Mouse (Mus musculus) heart, adult 8-10 months (tissue): ENCODE measurements around the gene Arhgap15. TPM values are rescaled to one million over a fixed set of nuclear protein-coding genes. Genes with fewer than 3 reads are reported as not detected.

ENCODE experiments used
- DNase-seq: peaks from one replicate; pipeline ENCODE4 v3.0.0; 2022; ENCODE audit warnings: low spot score
- total RNA-seq, 4 experiments: library from RNA; stranded (reverse); gene quantifications; 2 replicates each; pipeline ENCODE4 v1.2.4; 2022

Gene Arhgap15
- total RNA-seq, 4 experiments from 2014 or later: 0.41 to 1.1 (median 0.89) TPM

DNA sequence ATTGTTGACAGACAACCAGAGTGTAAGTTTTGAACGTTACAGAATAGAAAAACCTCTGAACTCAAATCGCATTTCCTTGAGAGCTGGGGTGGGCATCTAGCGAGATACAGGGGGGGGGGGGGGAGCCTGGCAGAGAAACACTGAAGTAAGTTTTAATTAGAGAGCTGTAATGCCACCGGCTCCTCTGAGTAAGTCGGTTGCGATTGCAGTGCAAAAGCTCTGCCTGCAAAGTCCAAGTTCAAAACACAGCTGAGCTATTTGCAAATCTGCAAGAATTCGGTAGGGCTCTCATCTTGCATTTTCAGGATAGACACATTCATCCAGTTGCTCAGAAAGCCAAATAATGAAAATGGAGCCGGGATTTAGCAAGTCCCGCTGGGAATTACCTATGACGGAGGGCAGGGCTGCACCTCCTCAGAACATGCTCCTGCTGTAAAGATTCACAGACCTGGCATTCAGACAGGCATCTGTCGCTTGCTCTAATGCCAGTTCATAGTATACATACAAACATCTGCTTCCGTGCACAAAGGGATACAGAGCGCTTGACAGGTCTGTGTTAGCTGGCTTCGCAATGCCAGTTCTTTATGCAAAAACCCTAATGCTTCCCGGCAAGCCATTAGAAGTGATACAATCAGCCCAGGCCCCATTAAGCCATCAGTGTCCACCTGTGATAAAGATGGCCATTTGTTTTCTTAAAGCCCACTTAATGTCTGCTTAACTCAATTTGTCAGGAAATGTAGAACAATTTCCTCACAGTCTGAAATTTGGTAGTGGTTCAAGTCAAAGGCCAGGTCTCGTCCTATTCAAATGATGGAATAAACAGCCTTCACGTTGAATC is 556.6 kb downstream of the Arhgap15 start:
- no peak for DNase-seq

DNA sequence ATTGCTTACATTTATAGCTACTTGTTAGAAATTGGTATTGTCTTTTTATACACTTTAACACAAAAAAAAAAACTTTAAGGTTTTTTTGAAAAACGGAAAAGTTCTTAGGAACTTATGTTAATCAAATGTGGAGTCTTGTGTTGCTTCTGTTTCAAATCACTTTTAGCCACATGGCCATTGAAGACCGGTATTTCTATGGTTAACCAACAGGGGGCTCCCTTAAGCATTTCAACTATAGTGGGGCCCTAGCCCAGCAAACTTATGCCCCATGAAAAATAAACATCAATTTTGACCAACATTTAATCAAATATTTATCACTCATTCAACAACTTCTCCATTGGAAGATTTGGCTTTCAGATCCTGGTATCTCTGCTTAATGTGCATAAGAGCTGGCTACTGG is 557.5 kb downstream of the Arhgap15 start:
- DNase-seq: peak; percentile 3

DNA sequence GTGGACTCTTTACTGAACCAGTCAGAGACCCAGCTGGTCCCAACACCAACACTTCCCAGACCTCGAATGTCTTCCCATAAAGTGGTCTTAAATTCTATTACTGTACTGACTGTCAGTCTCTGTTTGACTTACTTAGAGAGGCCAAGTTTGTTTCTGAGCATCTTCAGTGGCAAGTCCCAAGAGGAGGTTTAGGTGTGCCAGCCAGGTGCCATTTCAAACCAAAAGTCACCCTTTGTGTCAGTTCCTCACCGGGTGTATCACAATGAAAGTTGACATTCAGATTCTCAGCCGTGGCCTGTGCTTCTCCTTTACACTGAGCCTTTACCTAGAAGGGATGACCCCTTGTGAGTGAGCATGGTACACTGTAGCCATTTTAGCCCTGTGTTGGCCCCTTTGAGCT is 560.5 kb downstream of the Arhgap15 start:
- no peak for DNase-seq

DNA sequence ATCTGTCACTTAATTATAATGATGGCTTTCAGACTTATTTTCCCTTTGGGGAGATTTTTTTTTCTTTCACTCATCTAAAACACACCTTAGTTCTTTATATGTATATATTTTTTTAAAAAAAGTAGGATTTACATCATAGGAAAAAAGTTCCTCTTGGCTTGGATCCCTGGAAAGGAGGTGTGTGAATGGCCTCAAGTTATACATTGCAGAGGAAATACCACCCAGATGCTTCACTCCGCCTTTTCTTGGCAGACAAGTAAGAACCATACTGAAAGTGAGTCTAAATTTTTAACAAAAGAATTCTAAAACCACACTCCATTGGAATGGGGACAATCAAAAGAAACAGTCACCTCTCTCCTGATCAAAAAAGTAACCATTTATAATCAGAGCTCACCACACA is 560.9 kb downstream of the Arhgap15 start:
- DNase-seq: no peak

- no peak for DNase-seq
These were observed 561.6 kb downstream of the Arhgap15 start for GRCm38 (mm10) chr2:44310095-44310748.

DNA sequence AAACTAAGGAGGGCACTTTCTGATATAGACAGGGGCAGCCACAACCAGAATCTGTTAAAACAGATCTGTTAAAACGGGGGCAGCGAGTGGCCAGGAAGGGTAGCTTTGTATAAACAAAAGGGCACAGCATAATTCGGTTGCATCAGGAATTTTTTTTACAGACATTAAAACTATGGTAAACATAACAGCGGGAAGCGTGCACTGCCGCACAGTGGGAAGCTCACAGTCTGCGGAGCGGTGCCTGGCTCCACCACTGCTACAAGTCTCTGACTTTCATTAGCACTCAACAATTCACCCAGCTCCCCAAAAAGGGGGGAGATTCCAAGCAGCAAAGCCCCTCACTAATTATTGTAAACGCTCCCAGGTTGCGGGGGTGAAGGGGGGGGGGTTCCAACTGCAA is 562.6 kb downstream of the Arhgap15 start:
- no peak for DNase-seq

DNA sequence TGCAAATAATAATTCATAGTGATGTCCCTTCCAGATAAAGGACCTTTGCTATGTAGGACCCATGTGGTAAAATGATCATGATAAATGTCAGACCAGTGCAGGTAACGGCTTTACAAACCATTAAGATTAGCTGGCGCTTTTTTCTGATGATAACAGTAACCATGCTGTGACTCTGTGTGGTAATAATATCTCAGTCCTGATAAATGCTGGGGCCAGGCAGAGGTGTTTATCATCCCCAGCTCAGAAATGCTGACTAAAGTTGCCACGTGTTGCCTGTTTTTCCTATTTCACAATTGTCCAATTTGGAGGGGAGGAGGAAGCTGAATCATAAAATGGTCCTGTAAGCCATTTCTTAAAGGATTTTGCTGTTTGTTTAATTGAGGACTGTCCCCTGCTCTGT is 564.9 kb downstream of the Arhgap15 start:
- no peak for DNase-seq

- no peak for DNase-seq
These were observed 569.8 kb downstream of the Arhgap15 start for GRCm38 (mm10) chr2:44318436-44318835.

GRCm38 (mm10) chr2:44319479-44319878 is 570.9 kb downstream of the Arhgap15 start:
- DNase-seq: no peak

DNA sequence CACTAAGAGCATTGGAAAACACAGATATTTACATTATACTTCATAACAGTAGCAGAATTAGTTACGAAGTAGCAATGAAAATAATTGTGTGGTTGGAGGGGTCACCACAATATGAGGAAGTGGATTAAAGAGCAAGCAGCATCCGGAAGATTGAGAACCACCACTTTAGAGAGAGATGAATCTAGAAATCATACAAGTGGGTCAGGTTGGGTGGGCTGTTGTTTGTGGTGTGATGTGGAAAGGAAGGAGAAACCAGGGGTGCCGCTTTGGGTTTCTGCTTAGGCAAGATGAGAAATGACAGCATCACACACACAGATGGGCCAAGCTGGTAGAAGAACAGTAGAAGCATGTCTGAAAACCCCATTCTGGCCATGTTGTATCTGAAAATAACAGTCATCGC is 575.2 kb downstream of the Arhgap15 start:
- no peak for DNase-seq

- DNase-seq: no peak
These were observed 584.7 kb downstream of the Arhgap15 start for GRCm38 (mm10) chr2:44333295-44333694.

GRCm38 (mm10) chr2:44334006-44334405 is 585.4 kb downstream of the Arhgap15 start:
- DNase-seq: no peak

GRCm38 (mm10) chr2:44334517-44334916 is 585.9 kb downstream of the Arhgap15 start:
- peak; percentile 24 for DNase-seq

- DNase-seq: no peak
These were observed 588.2 kb downstream of the Arhgap15 start for GRCm38 (mm10) chr2:44336720-44337354.

DNA sequence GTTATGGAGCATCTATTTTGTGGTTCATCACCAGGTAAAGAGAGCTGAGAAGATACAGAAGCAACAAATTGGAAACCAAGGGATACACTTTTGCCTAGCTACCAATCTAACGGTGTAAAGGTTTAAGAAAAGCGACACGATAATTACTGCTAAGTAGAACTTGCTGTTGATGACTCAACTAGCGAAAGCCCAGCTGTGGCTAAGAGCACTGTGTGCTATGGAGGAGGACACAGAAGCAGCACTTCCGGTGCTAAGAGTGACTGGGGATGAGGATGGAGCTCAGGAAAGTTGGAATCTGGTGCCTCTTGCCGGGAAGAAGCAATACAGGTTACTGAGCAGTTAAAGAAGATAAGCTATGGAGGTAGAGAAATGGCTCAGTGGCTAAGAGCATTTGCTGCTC is 589.8 kb downstream of the Arhgap15 start:
- DNase-seq: no peak

DNA sequence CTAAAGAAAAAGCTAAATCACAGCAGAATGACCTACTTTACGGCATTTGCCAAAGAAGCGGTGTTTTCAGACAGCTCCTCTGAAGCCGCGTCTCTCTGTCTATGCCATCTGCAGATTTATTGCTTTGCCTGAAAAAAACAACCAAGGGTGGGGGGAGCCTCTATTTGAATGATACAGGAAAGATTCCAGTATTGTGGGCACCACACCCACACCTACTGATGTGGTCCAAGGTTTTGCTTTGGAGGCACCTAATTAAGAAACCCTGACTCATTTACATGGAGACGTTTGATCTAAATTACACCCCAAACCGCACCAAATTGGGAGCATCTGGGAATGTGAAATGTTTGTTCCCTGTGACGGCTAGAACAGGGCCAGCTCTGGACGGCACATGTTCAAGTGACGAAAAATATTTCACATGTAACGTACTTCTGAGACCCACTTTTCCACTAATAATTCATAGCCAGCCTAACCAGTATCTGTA is 592.5 kb downstream of the Arhgap15 start:
- DNase-seq: no peak

DNA sequence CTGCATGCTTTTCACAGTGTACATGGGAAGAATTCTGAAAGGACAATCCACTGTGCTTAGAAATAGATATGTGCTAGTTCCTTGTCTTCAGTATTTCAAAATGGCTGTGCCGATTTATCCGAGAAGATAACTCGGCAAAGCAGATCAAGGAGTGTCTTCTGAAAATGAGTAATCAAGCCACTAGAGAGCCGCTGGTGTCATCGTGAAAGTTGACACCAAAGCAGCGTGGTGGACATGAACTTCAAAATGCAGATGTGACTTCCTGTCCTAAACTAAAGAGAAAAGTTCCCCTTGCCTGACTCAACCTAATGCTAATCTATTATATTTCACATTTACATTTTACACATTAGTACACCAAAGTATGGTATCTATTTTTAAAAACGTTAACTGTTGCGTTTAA is 596.2 kb downstream of the Arhgap15 start:
- no peak for DNase-seq

GRCm38 (mm10) chr2:44345325-44345945 is 596.8 kb downstream of the Arhgap15 start:
- no peak for DNase-seq

DNA sequence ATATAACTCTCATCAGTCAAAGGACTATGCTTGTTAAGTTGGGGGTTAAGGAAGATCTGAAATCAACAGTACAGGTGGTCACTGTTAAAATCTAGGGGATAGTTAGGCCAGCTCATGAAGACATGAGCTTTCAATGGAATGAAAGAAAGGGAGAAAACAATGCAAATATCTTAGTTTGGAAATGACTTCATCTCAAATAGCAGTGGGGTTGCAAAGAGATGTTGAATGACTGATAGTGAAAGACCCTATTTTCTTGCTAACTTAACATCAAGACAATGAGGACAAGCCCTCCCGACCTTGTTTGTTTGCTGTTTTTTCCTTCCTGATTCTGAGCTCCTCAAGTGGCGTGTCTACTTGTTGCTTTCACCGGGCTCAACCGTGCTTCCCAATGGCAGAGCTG is 597.6 kb downstream of the Arhgap15 start:
- no peak for DNase-seq

GRCm38 (mm10) chr2:44347781-44348180 is 599.2 kb downstream of the Arhgap15 start:
- DNase-seq: no peak

GRCm38 (mm10) chr2:44349101-44349500 is 600.5 kb downstream of the Arhgap15 start:
- no peak for DNase-seq

- no peak for DNase-seq
These were observed 604.3 kb downstream of the Arhgap15 start for GRCm38 (mm10) chr2:44352885-44353284.
